Mouse (Mus musculus): Measurements from ENCODE around the gene Gm4450. TPM values are rescaled to one million over a fixed set of nuclear protein-coding genes. Genes with fewer than 3 reads are reported as not detected.
A peak's percentile ranks its signal among the peaks of the same experiment; 100 is the strongest.
"Not testable (repeated sequence)": the region's sequence is repeated elsewhere in the genome, so short reads cannot be mapped to it uniquely, and the experiment has no call there.

Gm4450 gene
- total and polyA plus RNA-seq, 2 experiments from 2014 or later, result not detected

GRCm38 (mm10) chr3:98414296-98414695 lies 42.6 kb downstream of the Gm4450 start:
- H3K27ac ChIP-seq (ENCODE audit: low read depth), result peak overlapping the region; percentile 91
- peaks cover 71% of the 10 kb centered on the region for H3K4me1 ChIP-seq (ENCODE audit: control insufficient read depth, insufficient read depth)
- H3K27me3 ChIP-seq (ENCODE audit: control insufficient read depth, insufficient read depth, low read length), result no peaks in the 10 kb centered on the region
- ATAC-seq (ENCODE audit: insufficient read depth, low read depth), result peak; percentile 36; the same call in 1 of the 2 replicates
- no peaks in the 10 kb centered on the region for H3K36me3 ChIP-seq (replicated peaks; ENCODE audit: control insufficient read depth, insufficient read depth, low read length)
- 38% methylated on average over 3 of the region's 3 CpGs for WGBS
- DNase-seq (ENCODE audit: low spot score), result peak; percentile 74
- no peak overlapping the region for H3K4me2 ChIP-seq (ENCODE audit: low read depth, low read length)
- no peak overlapping the region; the same call in 1 of the 2 replicates for H3K9ac ChIP-seq (replicated peaks; ENCODE audit: low read depth, low read length)
- no peak overlapping the region for H3K4me3 ChIP-seq (ENCODE audit: low read depth, low read length)
- TF ChIP-seq CTCF (IDR thresholded peaks at IDR 0.05; ENCODE audit: low read depth), result no peak
- peak; percentile 79 for TF ChIP-seq EP300 (IDR thresholded peaks at IDR 0.05; ENCODE audit: low read depth)
- H3K9me3 ChIP-seq (replicated peaks; ENCODE audit: control insufficient read depth, low read length), result no peaks in the 10 kb centered on the region

GRCm38 (mm10) chr3:98413733-98414132 lies 43.2 kb downstream of the Gm4450 start:
- no peak overlapping the region for H3K4me2 ChIP-seq (ENCODE audit: low read depth, low read length)
- ATAC-seq (ENCODE audit: insufficient read depth, low read depth) (no peak), DNase-seq (ENCODE audit: low spot score) (no peak)
- H3K9ac ChIP-seq (replicated peaks; ENCODE audit: low read depth, low read length), result no peak overlapping the region
- no peaks in the 10 kb centered on the region for H3K36me3 ChIP-seq (replicated peaks; ENCODE audit: control insufficient read depth, insufficient read depth, low read length)
- TF ChIP-seq EP300 (IDR thresholded peaks at IDR 0.05; ENCODE audit: low read depth), result no peak
- TF ChIP-seq CTCF (IDR thresholded peaks at IDR 0.05; ENCODE audit: low read depth), result no peak
- H3K27ac ChIP-seq (ENCODE audit: low read depth), result peak overlapping the region; percentile 91
- peaks cover 67% of the 10 kb centered on the region for H3K4me1 ChIP-seq (ENCODE audit: control insufficient read depth, insufficient read depth)
- H3K9me3 ChIP-seq (replicated peaks; ENCODE audit: control insufficient read depth, low read length), result no peaks in the 10 kb centered on the region
- no peak overlapping the region for H3K4me3 ChIP-seq (ENCODE audit: low read depth, low read length)
- 59% methylated on average over 2 of the region's 2 CpGs for WGBS
- no peaks in the 10 kb centered on the region for H3K27me3 ChIP-seq (ENCODE audit: control insufficient read depth, insufficient read depth, low read length)

- H3K4me1 ChIP-seq (ENCODE audit: control insufficient read depth, insufficient read depth), result peaks cover 64% of the 10 kb centered on the region
- peak overlapping the region; percentile 88 for H3K27ac ChIP-seq (ENCODE audit: low read depth)
- H3K27me3 ChIP-seq (ENCODE audit: control insufficient read depth, insufficient read depth, low read length); H3K36me3 ChIP-seq (replicated peaks; ENCODE audit: control insufficient read depth, insufficient read depth, low read length); H3K4me3 ChIP-seq (ENCODE audit: low read depth, low read length); DNase-seq (ENCODE audit: low spot score); H3K9me3 ChIP-seq (replicated peaks; ENCODE audit: control insufficient read depth, low read length); H3K9ac ChIP-seq (replicated peaks; ENCODE audit: low read depth, low read length); H3K4me2 ChIP-seq (ENCODE audit: low read depth, low read length): not testable (repeated sequence)
- WGBS, result 35% methylated on average over 14 of the region's 27 CpGs
- peak; percentile 92 for ATAC-seq (ENCODE audit: insufficient read depth, low read depth)
Measured at GRCm38 (mm10) chr3:98410619-98411580, 46.0 kb downstream of the Gm4450 start.

GRCm38 (mm10) chr3:98407261-98407780 lies 49.6 kb downstream of the Gm4450 start:
- 38% methylated on average over 5 of the region's 5 CpGs for WGBS

GRCm38 (mm10) chr3:98406569-98407144 lies 50.3 kb downstream of the Gm4450 start:
- peak; percentile 27; the same call in 1 of the 2 replicates for ATAC-seq (ENCODE audit: insufficient read depth, low read depth)
- peak overlapping the region; percentile 90 for H3K27ac ChIP-seq (ENCODE audit: low read depth)
- H3K4me1 ChIP-seq (ENCODE audit: control insufficient read depth, insufficient read depth), result peaks cover 28% of the 10 kb centered on the region
- not testable (repeated sequence) for H3K9ac ChIP-seq (replicated peaks; ENCODE audit: low read depth, low read length); H3K36me3 ChIP-seq (replicated peaks; ENCODE audit: control insufficient read depth, insufficient read depth, low read length); DNase-seq (ENCODE audit: low spot score); H3K27me3 ChIP-seq (ENCODE audit: control insufficient read depth, insufficient read depth, low read length); H3K9me3 ChIP-seq (replicated peaks; ENCODE audit: control insufficient read depth, low read length); H3K4me3 ChIP-seq (ENCODE audit: low read depth, low read length)
- WGBS, result 19% methylated on average over 12 of the region's 12 CpGs
- peak overlapping the region; percentile 32 for H3K4me2 ChIP-seq (ENCODE audit: low read depth, low read length)

More at GRCm38 (mm10) chr3:98407261-98407780, 49.6 kb downstream of the Gm4450 start:
- ATAC-seq (ENCODE audit: insufficient read depth, low read depth); H3K4me2 ChIP-seq (ENCODE audit: low read depth, low read length); H3K4me3 ChIP-seq (ENCODE audit: low read depth, low read length); H3K9ac ChIP-seq (replicated peaks; ENCODE audit: low read depth, low read length); H3K36me3 ChIP-seq (replicated peaks; ENCODE audit: control insufficient read depth, insufficient read depth, low read length); H3K9me3 ChIP-seq (replicated peaks; ENCODE audit: control insufficient read depth, low read length); H3K27me3 ChIP-seq (ENCODE audit: control insufficient read depth, insufficient read depth, low read length); DNase-seq (ENCODE audit: low spot score): not testable (repeated sequence)
- H3K4me1 ChIP-seq (ENCODE audit: control insufficient read depth, insufficient read depth), result peaks cover 35% of the 10 kb centered on the region
- peak overlapping the region; percentile 90 for H3K27ac ChIP-seq (ENCODE audit: low read depth)

- not testable (repeated sequence) for H3K27me3 ChIP-seq (ENCODE audit: control insufficient read depth, insufficient read depth, low read length); ATAC-seq (ENCODE audit: insufficient read depth, low read depth); H3K9ac ChIP-seq (replicated peaks; ENCODE audit: low read depth, low read length); H3K4me3 ChIP-seq (ENCODE audit: low read depth, low read length); H3K9me3 ChIP-seq (replicated peaks; ENCODE audit: control insufficient read depth, low read length); H3K36me3 ChIP-seq (replicated peaks; ENCODE audit: control insufficient read depth, insufficient read depth, low read length); DNase-seq (ENCODE audit: low spot score)
- WGBS, result 77% methylated on average over 5 of the region's 6 CpGs
- Histone ChIP-seq H3K27ac (ENCODE audit: low read depth) (peak overlapping the region; percentile 90), H3K4me1 (ENCODE audit: control insufficient read depth, insufficient read depth) (peaks cover 26% of the 10 kb centered on the region), H3K4me2 (ENCODE audit: low read depth, low read length) (peak overlapping the region; percentile 32; the same call in 1 of the 2 replicates)
Measured at GRCm38 (mm10) chr3:98405877-98406276, 51.0 kb downstream of the Gm4450 start.

- WGBS, result 41% methylated on average over 9 of the region's 9 CpGs
- not testable (repeated sequence) for DNase-seq (ENCODE audit: low spot score); H3K36me3 ChIP-seq (replicated peaks; ENCODE audit: control insufficient read depth, insufficient read depth, low read length); H3K9ac ChIP-seq (replicated peaks; ENCODE audit: low read depth, low read length); H3K4me2 ChIP-seq (ENCODE audit: low read depth, low read length); H3K27me3 ChIP-seq (ENCODE audit: control insufficient read depth, insufficient read depth, low read length); H3K9me3 ChIP-seq (replicated peaks; ENCODE audit: control insufficient read depth, low read length); H3K4me3 ChIP-seq (ENCODE audit: low read depth, low read length)
- peak; percentile 51 for ATAC-seq (ENCODE audit: insufficient read depth, low read depth)
- Histone ChIP-seq H3K27ac (ENCODE audit: low read depth) (peak overlapping the region; percentile 72), H3K4me1 (ENCODE audit: control insufficient read depth, insufficient read depth) (peaks cover 26% of the 10 kb centered on the region)
Measured at GRCm38 (mm10) chr3:98404268-98404895, 52.5 kb downstream of the Gm4450 start.

Data from heart, postnatal 0 days (tissue).